ENCODE assay signal across 20 mouse cellular contexts in genomic region chr3:84923670-84924069, GRCm38 (mm10).
"Had no signal": no experiment of that assay in that cellular context is flagged by ENCODE, and none has a peak within 500 bp of the region (broad histone marks: within the 10 kb centered on the region; RNA-seq: fewer than 3 reads in every experiment).

No protein-coding gene starts in this region.

- H3K9me3 ChIP-seq: liver, embryonic 12.5 days; midbrain, embryonic 10.5 days; midbrain, embryonic 12.5 days; neural tube, embryonic 13.5 days; neural tube, embryonic 15.5 days; stomach, embryonic 15.5 days had no signal

- DNase-seq: lung, embryonic 14.5 days; lung, postnatal 14 days; midbrain, embryonic 14.5 days; retina, postnatal 1 day; right cerebral cortex, adult 18-20 months; right cerebral cortex, postnatal 25 days; right cerebral cortex, postnatal 4 days; spleen, adult 18-20 months; thymus, adult 18-20 months; thymus, postnatal 14 days; thymus, postnatal 36 days had no signal

- H3K36me3 ChIP-seq: liver, embryonic 12.5 days; midbrain, embryonic 10.5 days; midbrain, embryonic 12.5 days; neural tube, embryonic 13.5 days; neural tube, embryonic 15.5 days; stomach, embryonic 15.5 days had no signal

- H3K27me3 ChIP-seq: liver, embryonic 12.5 days; midbrain, embryonic 12.5 days; neural tube, embryonic 13.5 days; neural tube, embryonic 15.5 days; stomach, embryonic 15.5 days had no signal

- ATAC-seq: liver, embryonic 12.5 days; midbrain, embryonic 16.5 days had no signal

- H3K4me3 ChIP-seq: liver, embryonic 12.5 days; midbrain, embryonic 10.5 days; midbrain, embryonic 12.5 days; myocyte; neural tube, embryonic 13.5 days; neural tube, embryonic 15.5 days; stomach, embryonic 15.5 days had no signal

- H3K9ac ChIP-seq: liver, embryonic 12.5 days; liver, embryonic 14.5 days; lung, embryonic 14.5 days; midbrain, embryonic 12.5 days; neural tube, embryonic 13.5 days; neural tube, embryonic 15.5 days; stomach, embryonic 15.5 days had no signal

- H3K4me1 ChIP-seq: midbrain, embryonic 10.5 days; midbrain, embryonic 12.5 days; neural tube, embryonic 15.5 days; stomach, embryonic 15.5 days had no signal

- H3K27ac ChIP-seq: liver, embryonic 12.5 days; liver, embryonic 14.5 days; midbrain, embryonic 10.5 days; midbrain, embryonic 12.5 days; neural tube, embryonic 13.5 days; neural tube, embryonic 15.5 days; stomach, embryonic 15.5 days had no signal

- H3K4me2 ChIP-seq: liver, embryonic 12.5 days; lung, embryonic 14.5 days; midbrain, embryonic 12.5 days; neural tube, embryonic 13.5 days; neural tube, embryonic 15.5 days; stomach, embryonic 15.5 days had no signal
